Mouse (Mus musculus): ENCODE data around the gene Jag2. TPM values are rescaled to one million over a fixed set of nuclear protein-coding genes. Genes with fewer than 3 reads are reported as not detected.

Jag2 gene
- polyA plus RNA-seq, 1 experiment from 2014 or later: 0.14 TPM

DNA sequence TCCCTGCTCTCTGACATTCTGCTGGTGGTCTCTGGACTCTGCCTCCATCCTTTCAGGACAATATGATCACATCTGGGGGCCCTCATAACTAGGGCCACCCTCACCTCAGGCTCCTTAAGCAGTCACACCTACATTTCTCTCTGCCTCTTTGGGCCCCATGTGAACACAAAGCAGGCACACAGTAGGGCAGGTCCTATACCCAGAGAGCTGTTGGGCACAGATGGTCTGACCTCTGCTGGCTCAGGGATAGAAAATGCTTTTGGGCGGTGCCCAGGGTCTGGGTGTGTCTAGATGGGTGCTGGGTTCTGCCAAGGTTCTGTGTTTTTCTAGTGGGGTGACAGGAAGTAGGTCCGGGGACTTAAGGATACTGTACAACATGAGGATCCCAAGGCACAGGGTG lies 14.1 kb upstream of the Jag2 start:
- no peak for DNase-seq
- TF ChIP-seq EP300 (IDR thresholded peaks at IDR 0.05; ENCODE audit: low read depth) (no peak), CTCF (IDR thresholded peaks at IDR 0.05; ENCODE audit: low read depth) (no peak)

GRCm38 (mm10) chr12:112941776-112942713 lies 12.5 kb upstream of the Jag2 start, which contains the start of gene Nudt14:
Gene Nudt14 (minus strand): TSS chr12:112942124.
- no peaks in the 10 kb centered on the region for H3K27me3 ChIP-seq (ENCODE audit: insufficient read depth, low read length)
- H3K4me1 ChIP-seq (ENCODE audit: insufficient read depth): peaks cover 13% of the 10 kb centered on the region
- peak within 1 kb of the TSS; percentile 66 for H3K4me3 ChIP-seq (ENCODE audit: low read depth, low read length)
- WGBS (ENCODE audit: insufficient replicate concordance): 1% methylated on average over 57 of the region's 58 CpGs
- H3K27ac ChIP-seq (ENCODE audit: low read depth): peak within 1 kb of the TSS; percentile 83
- peak within 1 kb of the TSS; percentile 77 for H3K4me2 ChIP-seq (ENCODE audit: low read depth, low read length)
- no peaks in the 10 kb centered on the region for H3K36me3 ChIP-seq (replicated peaks; ENCODE audit: insufficient read depth, low read length)
- peak within 1 kb of the TSS; percentile 73 for H3K9ac ChIP-seq (replicated peaks)
- ATAC-seq: peak; percentile 93
- no peaks in the 10 kb centered on the region for H3K9me3 ChIP-seq (ENCODE audit: low read length)
- no peak for TF ChIP-seq CTCF (IDR thresholded peaks at IDR 0.05; ENCODE audit: low read depth)
- TF ChIP-seq EP300 (IDR thresholded peaks at IDR 0.05; ENCODE audit: low read depth): no peak
- peak; percentile 88 for DNase-seq

More for the DNA sequence above, 14.1 kb upstream of the Jag2 start:
- no peak overlapping the region for H3K9ac ChIP-seq (replicated peaks)
- H3K4me3 ChIP-seq (ENCODE audit: low read depth, low read length): no peak overlapping the region
- H3K9me3 ChIP-seq (ENCODE audit: low read length): no peaks in the 10 kb centered on the region
- ATAC-seq: no peak
- H3K27ac ChIP-seq (ENCODE audit: low read depth): no peak overlapping the region
- no peaks in the 10 kb centered on the region for H3K36me3 ChIP-seq (replicated peaks; ENCODE audit: insufficient read depth, low read length)
- no peak overlapping the region for H3K4me2 ChIP-seq (ENCODE audit: low read depth, low read length)
- peaks cover 4% of the 10 kb centered on the region; the same call in 1 of the 2 replicates for H3K27me3 ChIP-seq (ENCODE audit: insufficient read depth, low read length)
- WGBS (ENCODE audit: insufficient replicate concordance): 84% methylated on average over 2 of the region's 2 CpGs
- H3K4me1 ChIP-seq (ENCODE audit: insufficient read depth): peaks cover 13% of the 10 kb centered on the region

DNA sequence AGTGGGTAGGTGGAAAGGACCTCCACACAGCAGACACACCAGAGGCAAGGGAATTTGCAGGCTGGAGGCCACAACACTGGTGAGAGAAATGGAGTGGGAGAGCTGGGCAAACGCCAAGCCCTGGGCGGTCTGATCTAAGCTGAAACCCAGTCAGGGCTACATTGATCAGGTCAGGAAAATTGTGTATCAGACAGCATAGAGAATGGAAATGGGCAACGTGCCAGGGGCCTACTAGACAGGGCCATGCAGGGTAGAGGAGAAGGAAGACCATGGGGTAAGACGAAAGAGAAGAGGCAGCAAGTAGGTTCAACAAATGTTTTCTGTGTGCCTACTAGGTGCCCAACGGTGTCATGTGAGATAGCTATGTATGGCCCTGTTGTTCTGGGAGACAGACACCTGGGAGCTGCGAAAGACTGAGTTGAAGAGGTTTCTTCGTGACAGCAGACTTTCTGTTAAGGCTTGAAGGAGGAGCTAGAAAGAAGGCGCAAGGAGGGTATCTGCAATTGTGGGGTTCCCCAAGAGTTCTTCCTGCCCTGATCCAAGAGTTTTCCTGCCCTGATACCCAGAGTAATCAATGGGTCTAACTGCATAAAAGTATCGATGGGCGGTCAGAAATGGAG lies 11.7 kb upstream of the Jag2 start:
- H3K4me2 ChIP-seq (ENCODE audit: low read depth, low read length): peak overlapping the region; percentile 77
- DNase-seq (peak; percentile 57), ATAC-seq (peak; percentile 16; the same call in 1 of the 2 replicates)
- peaks cover 13% of the 10 kb centered on the region for H3K4me1 ChIP-seq (ENCODE audit: insufficient read depth)
- H3K27ac ChIP-seq (ENCODE audit: low read depth): peak overlapping the region; percentile 83; the same call in 1 of the 2 replicates
- no peak for TF ChIP-seq EP300 (IDR thresholded peaks at IDR 0.05; ENCODE audit: low read depth)
- no peak for TF ChIP-seq CTCF (IDR thresholded peaks at IDR 0.05; ENCODE audit: low read depth)
- H3K9ac ChIP-seq (replicated peaks): peak overlapping the region; percentile 73; the same call in 1 of the 2 replicates
- H3K4me3 ChIP-seq (ENCODE audit: low read depth, low read length): peak overlapping the region; percentile 66
- WGBS (ENCODE audit: insufficient replicate concordance): 38% methylated on average over 10 of the region's 10 CpGs
- no peaks in the 10 kb centered on the region for H3K27me3 ChIP-seq (ENCODE audit: insufficient read depth, low read length)
- H3K9me3 ChIP-seq (ENCODE audit: low read length): no peaks in the 10 kb centered on the region
- no peaks in the 10 kb centered on the region for H3K36me3 ChIP-seq (replicated peaks; ENCODE audit: insufficient read depth, low read length)

GRCm38 (mm10) chr12:112940710-112941109 lies 11.1 kb upstream of the Jag2 start:
- Histone ChIP-seq H3K27ac (ENCODE audit: low read depth) (no peak overlapping the region), H3K9ac (replicated peaks) (no peak overlapping the region), H3K4me1 (ENCODE audit: insufficient read depth) (peaks cover 13% of the 10 kb centered on the region), H3K4me3 (ENCODE audit: low read depth, low read length) (no peak overlapping the region), H3K36me3 (replicated peaks; ENCODE audit: insufficient read depth, low read length) (no peaks in the 10 kb centered on the region), H3K27me3 (ENCODE audit: insufficient read depth, low read length) (no peaks in the 10 kb centered on the region), H3K4me2 (ENCODE audit: low read depth, low read length) (no peak overlapping the region), H3K9me3 (ENCODE audit: low read length) (no peaks in the 10 kb centered on the region)
- ATAC-seq (no peak), DNase-seq (no peak)
- no peak for TF ChIP-seq EP300 (IDR thresholded peaks at IDR 0.05; ENCODE audit: low read depth)
- TF ChIP-seq CTCF (IDR thresholded peaks at IDR 0.05; ENCODE audit: low read depth): no peak
- 83% methylated on average over 9 of the region's 9 CpGs for WGBS (ENCODE audit: insufficient replicate concordance)

DNA sequence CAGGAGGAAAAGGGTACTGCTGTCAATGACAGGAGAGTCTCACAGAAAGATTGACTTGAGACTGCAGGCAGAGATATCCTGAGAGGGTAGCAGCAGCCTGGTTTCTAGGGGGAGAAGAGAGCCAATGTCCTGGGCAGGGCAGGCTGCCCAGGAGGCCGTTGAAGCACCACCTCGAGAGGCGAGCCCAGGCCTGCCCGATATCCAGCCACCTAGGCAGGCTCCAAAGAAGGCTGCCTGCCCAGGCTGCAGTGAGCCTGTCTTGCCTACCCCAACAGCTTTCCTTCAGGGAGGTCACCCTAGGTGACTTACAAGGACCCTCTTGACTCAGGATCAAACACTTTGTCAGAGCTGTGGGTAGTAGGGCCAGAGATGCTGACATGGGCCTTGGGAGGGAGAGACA lies 10.7 kb upstream of the Jag2 start:
- Histone ChIP-seq H3K4me2 (ENCODE audit: low read depth, low read length) (no peak overlapping the region), H3K36me3 (replicated peaks; ENCODE audit: insufficient read depth, low read length) (no peaks in the 10 kb centered on the region), H3K9me3 (ENCODE audit: low read length) (no peaks in the 10 kb centered on the region), H3K27ac (ENCODE audit: low read depth) (no peak overlapping the region), H3K27me3 (ENCODE audit: insufficient read depth, low read length) (no peaks in the 10 kb centered on the region), H3K9ac (replicated peaks) (no peak overlapping the region), H3K4me1 (ENCODE audit: insufficient read depth) (peaks cover 13% of the 10 kb centered on the region), H3K4me3 (ENCODE audit: low read depth, low read length) (no peak overlapping the region)
- TF ChIP-seq CTCF (IDR thresholded peaks at IDR 0.05; ENCODE audit: low read depth): no peak
- TF ChIP-seq EP300 (IDR thresholded peaks at IDR 0.05; ENCODE audit: low read depth): no peak
- 90% methylated on average over 4 of the region's 4 CpGs for WGBS (ENCODE audit: insufficient replicate concordance)
- DNase-seq: no peak
- ATAC-seq: no peak

All from liver, postnatal 0 days (tissue).